Mouse (Mus musculus): ENCODE measurements around the gene Ier5. TPM values are rescaled to one million over a fixed set of nuclear protein-coding genes. Genes with fewer than 3 reads are reported as not detected.

The Ier5 gene
- total RNA-seq, 2 experiments from 2014 or later, result 13.2 to 15.5 TPM

DNA sequence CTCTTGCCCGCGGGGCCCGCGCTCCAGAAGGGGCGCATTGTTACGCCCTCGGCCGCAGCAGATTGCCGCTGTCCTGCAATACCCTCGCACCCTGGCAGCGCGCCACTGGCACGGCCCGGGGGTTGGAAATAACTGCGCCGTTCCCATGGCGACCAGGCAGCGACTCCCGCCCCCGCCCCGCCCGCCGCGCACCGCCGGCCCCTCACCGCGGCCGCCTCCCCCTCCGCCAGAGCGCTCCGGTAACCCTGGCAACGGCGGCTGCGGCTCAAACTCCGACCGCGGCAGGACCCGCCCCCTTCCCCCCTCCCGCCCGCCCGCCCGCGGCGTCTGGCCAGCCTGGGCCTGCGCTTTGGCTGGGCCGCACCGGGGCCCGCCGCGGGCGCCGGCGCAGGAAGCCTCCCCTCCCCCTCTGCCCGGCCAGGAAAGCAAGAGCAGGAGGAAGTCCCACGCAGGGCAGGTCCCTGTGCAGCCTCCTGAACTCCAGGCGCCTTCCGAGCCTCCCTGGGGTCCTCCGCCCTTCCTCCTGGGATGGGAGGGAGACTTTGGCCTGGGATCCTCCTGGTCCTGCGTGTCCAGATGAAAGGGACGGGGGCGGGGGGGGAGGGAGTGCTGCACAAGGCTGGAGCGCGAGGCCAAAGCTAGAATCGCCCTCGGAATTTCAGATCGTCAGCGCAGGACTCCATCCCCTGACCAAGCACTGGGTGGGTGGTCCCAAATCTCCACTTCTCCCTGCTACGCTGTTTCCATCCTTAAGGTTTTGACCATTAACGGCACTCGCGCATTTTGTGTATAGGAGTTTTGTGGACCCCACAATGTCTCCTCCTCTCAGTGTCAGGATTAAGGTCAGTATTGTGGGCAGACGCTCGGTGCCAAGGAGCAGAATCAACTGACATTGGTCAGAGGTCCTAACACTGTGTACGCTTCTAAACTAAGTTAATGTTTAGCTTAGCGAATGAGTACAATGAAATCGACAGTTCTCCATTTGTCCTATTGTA lies 15.9 kb downstream of the Ier5 start:
- intact Hi-C loops (cut with DNase I), result loop anchor here (1.0 to 2.0 kb wide), 2 partner anchors 16 to 19 kb away; partner anchors contain the start of gene Ier5
- DNase-seq, result peak; percentile 95 to 96

DNA sequence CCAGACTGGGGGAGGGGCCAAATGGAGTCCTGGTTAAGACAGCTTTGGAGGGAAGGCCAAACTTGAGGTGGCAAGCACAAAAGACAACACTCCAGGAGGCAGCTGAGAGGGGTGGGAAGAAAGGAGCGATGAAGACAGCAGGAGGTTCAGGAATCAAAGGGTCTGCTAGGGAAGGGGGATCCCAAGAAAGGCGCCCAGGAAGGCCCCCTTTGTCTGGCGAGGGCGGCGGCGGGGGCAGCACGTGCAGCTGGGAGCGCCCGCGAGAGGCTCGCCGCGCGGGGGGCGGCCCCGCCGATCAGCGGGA lies 16.5 kb downstream of the Ier5 start:
- peak in 1 of 2 experiments; percentile 55 for DNase-seq
- intact Hi-C loops (cut with DNase I), result loop anchor here (1.0 to 2.0 kb wide), 3 partner anchors 16 to 34 kb away; partner anchors contain the start of gene Ier5

DNA sequence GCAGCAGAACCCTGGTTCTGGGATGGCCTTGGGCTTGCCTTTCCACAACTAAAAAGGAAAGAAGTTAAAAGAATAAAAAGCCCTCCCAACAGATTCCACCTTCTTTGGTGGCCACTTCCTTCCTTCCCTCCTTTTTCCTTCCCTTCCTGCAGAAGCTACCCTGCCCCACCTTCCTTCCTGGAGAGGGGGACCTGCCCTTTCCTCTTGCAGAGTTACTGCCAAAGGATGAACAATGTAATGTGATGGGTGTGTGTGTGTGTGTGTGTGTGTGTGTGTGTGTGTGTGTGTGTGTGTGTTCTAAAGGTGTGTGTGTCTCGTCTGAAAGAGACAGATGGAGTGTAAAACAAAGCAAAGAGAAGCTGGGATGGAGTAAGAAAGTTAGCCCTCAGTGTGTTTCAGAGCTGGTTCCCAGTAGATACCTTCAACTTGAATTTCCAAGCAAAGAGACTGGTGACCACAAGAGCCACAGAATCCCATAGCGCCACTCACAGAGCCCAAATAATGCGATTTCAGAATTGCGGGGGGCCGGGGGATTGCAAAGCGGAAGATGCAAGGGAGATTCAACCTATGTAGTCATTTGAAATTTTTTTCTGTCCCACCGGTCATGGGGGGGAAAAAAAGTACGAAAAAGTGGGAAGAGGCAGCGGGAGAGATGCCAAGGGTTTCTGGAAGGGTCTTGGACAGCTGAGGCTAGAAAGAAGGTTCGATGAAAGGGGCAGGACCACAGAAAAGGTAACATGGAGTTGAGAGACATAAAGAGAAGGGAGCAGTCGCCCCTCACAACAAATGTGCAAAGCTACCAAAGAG lies 17.1 kb downstream of the Ier5 start:
- intact Hi-C loops (cut with DNase I), result loop anchor here (1.0 to 2.0 kb wide), 2 partner anchors 18 to 33 kb away; no protein-coding TSS in a partner anchor
- no peak for DNase-seq

DNA sequence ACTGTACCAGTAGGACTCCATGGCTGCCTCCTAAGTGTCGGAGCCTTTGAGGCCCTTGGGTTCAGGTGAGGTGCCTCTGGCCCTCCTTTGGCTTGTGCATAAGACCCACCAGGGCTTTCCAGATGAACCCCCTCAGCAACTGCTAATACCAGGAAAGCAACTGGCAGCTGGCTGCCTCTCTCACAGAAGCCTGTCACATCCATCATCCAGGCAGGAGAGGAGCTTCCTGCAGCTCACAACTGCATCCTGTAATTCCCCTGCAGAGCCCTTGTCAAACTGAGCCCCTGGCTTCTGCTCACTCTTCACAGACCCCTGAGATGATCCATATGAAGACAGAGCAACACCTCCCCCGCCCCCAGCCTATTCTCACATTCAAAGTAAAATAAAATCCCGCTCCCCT lies 21.8 kb downstream of the Ier5 start:
- no peak for DNase-seq
- intact Hi-C loops (cut with DNase I), result no loop called here

DNA sequence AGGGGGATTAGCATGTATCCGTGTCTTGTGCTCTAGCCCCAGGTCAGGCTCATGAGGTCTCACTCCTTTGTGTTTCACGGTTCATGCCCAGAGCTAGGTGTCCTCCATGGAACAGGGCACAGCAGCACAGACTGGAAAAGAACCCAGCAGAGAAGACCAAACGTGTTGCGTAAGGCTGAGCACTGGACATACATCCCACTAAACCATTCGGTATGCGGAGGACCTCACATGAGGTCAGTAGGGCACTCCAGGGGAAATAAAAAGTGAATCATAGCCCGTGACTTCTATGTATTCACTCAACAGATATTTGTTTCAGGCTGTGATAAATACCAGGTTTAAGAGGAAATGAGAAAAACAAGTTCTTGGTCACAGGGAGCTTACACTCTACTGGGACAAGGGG lies 23.6 kb downstream of the Ier5 start:
- intact Hi-C loops (cut with DNase I), result no loop called here
- no peak for DNase-seq

DNA sequence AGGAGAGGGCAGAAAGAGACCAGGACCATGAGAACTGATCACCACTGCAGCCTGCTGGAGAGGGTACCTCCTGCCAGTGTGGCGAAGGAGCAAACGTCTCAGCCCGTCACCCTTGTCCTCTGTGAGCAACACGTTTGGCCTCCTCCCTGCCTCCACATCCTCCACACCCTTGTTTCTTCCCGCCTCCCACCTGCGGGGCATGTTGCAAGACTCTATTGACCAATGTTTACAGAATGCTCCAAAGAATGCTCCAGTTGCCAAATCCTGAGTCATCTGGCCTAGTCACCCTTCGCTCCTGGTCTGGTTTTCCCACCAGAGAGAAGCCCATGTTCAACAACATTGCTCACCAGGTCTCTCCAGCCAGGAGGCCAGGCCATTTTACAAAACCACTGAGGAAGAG lies 24.6 kb downstream of the Ier5 start:
- DNase-seq, result peak in 1 of 2 experiments; percentile 63
- intact Hi-C loops (cut with DNase I), result no loop called here

DNA sequence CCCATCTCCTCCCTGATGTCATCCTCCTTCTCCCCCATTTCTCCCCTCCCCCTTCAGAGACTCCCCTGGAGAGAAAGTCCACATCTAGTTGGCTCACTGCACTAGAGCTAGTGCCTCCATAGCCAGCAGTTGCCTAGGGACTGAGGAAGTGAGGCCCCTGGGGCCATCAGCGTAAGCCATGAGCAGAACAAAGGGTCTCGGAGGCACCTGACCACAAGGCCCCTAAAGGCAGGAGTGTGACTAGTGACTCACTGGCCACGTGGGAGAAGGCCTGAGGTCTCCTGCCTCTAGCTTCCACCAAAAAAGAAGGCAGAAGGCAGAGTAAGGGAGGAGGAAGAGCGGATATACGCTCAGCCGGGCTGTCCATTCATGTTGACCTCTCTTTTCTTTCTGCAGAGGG lies 25.5 kb downstream of the Ier5 start:
- intact Hi-C loops (cut with DNase I), result no loop called here

DNA sequence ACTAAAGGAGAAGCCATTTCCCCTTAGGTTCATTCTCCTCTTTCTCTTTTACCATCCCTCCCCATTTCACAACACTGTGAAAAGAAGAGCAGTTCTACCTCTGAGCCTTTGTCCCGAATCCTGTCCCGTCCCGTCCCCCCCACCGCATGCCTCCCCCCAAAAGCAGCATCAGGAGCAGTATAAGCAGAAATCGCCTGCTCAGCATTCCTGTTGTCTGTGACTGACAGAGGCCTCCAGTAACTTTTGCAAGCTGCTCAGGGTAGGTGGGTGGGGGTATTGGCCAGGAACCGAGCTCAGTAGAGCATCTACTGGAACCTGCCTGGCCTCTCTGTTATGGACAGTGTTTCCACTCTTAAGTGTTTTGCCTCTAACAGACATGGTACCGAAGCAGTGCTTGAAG lies 26.3 kb downstream of the Ier5 start:
- DNase-seq, result no peak
- intact Hi-C loops (cut with DNase I), result no loop called here

More for the DNA sequence above, 25.5 kb downstream of the Ier5 start:
- DNase-seq, result no peak

DNA sequence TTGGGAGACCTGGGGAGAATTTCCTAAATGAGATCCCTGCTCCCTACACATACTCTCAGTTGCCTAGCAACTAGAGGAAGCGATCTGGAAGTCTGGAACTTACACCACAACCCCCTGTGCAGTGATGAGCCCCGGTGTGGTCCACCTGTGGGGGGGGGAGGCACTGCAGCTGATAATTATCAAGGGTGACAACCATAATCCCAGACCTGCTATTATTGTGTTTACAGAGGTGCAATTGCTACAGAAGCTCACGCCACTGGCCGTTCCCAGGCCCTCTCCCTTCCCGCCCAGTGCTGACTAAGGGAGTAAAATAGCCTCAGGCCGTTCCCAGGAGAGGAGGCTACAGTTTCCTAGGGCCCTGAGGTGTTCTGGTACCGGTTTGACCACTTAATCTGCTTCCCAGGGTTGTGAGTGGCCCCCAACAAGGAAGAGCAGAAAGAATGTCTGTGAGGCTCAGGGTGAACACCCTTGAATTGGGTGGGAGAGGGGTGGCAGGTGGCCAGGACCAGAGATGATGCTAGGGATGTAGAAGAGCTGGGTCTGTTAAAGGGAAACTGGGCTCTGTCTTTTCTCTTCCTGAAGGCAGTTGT lies 28.1 kb downstream of the Ier5 start:
- intact Hi-C loops (cut with DNase I), result no loop called here
- DNase-seq, result no peak

DNA sequence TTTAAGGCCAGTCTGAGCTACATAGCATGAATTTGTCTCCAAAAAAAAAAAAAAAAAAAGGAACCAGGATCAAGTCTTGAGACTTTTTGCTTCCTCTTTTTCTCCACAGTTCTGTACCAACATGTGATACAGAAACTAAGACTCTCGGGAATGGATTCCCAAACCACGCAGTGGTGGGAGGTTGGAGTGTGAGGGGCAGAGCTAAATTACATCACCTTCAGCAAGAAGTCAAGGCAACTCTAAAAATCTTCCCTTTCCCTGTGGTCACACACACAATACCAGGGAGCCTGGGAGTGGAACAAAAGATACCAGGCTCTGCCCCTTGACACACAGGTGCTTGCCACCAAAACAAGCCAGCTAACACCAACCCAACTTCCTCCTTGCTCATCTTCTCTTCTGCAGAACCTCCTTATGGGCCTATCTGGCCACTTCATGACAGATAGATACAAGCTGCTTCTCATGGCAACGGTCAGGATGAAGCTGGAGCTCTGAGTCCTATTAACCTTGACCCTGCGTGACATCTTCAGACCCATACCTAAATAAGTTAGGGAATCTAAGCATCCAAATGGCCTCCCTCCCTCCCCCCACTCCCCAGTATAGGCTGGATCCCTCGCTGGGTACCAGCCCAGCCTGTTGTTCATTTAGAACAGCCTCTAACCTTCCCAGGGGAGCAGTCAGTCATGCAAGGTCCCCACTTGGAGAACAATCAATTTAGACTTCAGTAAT lies 28.7 kb downstream of the Ier5 start:
- intact Hi-C loops (cut with DNase I), result no loop called here
- no peak for DNase-seq

DNA sequence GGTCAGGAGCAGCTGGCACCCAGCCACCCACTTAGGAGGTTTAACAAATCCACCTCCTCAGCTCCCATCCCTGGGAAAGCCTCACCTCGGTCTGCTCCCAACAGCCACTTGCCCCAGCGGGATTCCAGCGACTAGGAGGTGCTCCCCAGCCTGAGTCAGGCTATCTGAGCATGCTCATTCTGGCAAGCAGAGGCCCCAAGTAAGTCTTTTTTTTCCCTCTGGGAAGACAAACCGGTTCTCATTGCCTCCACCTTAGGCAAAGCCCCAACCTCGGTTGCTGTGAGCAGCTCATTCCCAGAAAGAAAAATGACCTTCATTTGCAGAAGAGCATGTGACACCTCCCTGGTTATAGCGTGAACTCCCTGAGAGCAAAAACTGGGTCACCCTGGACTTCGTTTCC lies 29.7 kb downstream of the Ier5 start:
- no peak for DNase-seq
- intact Hi-C loops (cut with DNase I), result no loop called here

DNA sequence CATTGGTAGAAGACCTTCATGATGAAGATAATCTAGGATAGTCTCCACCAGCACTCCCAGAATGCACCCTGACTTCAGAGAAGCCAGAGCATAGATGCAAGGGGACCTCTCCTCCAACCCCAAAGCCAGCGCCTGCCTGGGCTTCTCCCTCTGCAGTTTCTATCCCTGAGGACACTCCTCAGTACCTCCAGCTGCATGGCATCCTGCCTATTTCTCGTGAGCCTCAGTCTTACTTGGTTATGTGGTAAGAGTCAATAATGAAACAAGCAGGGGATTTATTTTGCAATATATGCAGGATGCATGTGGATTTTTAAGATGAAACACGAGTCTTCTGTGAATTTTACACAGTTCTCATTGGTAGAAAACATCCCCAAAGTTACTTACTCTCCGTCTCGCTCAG lies 33.2 kb downstream of the Ier5 start:
- DNase-seq, result no peak
- intact Hi-C loops (cut with DNase I), result no loop called here

DNA sequence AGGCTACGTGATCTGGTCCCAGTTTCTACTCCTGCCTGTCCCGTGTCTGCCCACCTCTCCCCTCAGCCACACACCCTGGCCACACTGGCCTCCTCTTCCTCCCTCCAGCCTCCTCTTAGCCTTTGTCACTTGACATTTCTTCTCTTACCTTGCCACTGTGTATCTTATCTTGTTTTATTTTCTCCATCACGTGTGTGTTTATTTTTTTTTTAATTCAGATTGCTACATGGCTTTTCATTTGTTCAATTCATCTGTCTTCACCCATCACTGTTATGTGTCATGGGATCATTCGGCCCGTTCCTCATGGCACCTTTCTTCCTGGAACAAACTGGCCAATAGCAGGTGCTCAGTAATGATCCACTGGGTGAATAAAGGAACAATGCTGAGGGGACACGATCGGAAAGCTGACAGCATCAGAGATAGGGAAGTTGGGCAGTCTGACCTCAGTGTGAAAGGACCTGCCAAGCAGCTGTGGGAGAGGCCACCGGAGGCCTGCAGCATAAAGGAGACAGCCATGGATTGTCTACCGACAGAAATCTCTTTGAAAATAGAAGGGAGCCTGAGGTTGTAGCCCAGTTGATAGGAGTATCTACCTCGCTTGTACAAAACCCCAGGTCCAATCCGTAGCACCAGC lies 34.3 kb downstream of the Ier5 start:
- intact Hi-C loops (cut with DNase I), result loop anchor here (2.0 kb wide), 1 partner anchor 18 kb away; no protein-coding TSS in a partner anchor
- DNase-seq, result no peak

DNA sequence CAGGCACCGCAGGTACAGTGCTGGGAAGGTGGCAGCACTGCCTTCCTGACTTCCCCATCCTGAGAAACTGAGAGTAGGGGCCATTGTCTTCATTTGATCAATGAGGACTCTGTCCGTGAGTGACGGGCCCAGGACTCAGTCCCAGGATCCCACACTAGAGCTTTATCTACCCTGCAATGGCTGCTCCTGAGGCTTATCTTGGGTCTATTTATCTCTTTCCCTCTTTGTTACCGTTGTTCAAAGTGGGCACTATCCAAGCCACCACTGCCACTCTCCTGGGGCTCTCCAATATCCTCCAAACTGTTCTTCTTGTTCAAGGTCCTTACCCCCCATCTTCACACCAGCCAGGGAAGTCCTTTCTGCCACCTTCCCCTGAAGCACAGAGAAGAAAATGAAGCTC lies 34.8 kb downstream of the Ier5 start:
- intact Hi-C loops (cut with DNase I), result loop anchor here (2.0 kb wide), 1 partner anchor 18 kb away; no protein-coding TSS in a partner anchor
- no peak for DNase-seq

DNA sequence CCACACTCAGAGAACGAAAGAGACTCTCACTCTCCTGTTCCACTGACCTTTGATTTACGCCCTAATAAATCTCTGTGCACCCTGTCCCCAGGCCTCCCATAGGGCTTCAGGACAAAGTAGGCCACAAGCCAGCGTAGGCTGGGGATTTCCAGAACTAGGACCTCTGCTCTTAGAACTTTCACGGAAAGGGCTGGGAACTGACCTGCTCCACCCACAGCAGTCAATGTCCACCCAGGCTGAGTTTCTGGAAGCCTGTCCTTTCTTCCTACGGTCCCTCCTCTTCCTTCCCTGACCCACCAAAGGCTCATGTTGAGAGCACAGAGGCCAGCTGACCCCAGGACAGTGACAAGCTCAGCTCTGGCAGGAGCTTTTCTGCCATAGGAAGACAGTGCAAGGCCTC lies 35.3 kb downstream of the Ier5 start:
- intact Hi-C loops (cut with DNase I), result loop anchor here (2.0 kb wide), 1 partner anchor 19 kb away; no protein-coding TSS in a partner anchor

DNA sequence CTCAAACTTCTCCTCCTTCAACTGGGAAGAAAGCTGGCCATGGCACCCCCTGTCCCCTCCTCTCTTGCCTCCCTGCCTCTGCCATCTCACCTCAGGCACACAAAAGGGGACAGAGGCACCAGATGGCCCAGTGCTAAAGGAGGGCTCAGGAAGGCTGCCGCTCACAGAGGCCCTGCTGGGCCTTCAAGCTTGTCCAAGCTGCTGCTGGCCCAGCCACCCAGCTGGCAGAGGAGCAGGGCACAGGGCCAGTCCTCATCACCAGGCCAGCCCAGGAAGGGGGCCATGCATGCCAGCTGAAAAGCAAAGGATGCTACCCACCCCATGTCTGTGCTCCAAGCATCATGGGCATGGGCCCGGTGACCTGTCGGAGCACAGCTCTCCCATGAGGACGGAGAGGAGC lies 36.5 kb downstream of the Ier5 start:
- intact Hi-C loops (cut with DNase I), result no loop called here
- DNase-seq, result no peak

More for the DNA sequence above, 35.3 kb downstream of the Ier5 start:
- no peak for DNase-seq

DNA sequence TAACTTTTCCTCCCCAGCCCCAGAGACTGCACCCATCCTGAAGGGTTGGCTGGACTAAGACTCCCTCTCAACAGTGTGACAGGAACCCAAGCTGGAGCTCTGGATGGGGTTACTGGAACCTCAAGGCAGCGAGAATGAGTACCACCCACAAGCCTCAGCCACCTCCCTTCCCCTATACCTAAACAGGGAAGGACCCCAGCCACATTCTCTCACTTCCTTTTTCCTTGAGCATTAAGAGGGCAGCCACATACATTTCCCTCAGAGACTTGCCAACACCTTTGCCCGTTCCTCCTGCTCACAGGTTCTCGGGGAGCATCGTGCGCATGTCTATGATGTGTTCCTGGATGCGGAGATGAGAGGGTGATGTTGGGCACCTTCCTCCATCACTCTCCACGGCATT lies 37.4 kb downstream of the Ier5 start:
- intact Hi-C loops (cut with DNase I), result no loop called here
- DNase-seq, result no peak

DNA sequence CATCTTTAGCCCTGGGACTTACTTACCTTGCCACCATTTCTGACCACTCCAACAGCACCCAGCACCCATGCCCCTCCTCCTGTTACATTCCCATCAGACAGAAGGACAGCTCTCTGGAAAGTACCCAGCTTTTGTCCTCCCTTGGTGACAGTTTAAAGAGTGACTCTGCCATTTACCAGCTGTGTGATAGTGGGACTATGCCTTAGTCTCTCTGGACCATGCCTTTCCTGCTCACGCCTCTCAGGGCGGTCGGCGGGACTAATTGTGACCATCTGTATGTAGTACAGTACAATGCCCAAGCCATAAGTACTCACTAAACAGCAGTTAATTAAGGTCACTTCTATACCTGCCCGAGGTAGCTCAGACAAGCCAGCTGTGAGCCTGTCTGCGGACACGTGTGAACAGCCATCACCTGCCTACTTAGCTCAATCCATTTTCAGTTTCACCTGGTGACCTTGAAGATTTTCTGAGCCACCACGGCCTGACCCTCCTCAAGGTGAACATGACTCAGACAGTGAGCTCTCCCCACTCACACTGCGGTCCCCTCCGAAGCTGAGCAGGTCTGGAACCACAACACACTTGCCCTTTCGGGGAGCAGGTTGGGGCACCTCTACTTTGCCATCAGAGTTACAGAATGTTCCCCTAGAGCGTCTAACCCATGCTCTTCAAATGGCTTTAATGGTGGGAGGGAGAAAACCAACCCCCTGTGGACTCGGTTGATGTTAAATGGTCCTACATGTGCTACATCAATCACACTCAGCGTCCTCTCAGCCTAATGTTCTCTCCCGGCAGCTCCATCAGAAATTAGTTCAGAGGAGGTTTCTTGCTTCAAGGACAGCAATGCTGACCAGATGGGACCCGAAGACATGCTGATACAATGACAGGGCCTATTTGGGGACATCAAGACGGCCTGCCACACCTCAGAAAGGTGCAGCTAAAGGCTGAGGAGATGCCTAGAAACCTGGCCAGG lies 38.3 kb downstream of the Ier5 start:
- no peak for DNase-seq
- intact Hi-C loops (cut with DNase I), result no loop called here

DNA sequence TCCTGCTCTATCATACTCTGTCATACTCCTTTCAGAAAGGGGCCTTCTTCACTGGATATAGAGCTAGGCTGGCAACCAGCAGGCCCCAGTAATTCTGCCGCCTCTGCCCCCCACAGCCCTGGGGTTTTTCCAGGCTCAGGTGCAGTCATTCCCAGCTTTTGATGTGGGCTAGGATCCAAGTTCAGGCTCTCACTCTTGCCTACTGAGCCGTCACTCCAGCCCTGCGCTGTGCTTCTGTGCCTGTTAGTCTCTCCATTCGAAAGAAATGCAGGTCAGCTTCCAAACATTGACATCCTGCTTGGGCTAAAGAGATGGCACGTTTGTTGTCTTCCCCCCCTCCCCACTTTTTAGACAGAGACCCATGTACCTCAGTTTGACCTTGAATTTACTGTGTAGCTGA lies 39.2 kb downstream of the Ier5 start:
- no peak for DNase-seq
- intact Hi-C loops (cut with DNase I), result no loop called here

All from heart, postnatal 36 days (tissue).